Mouse (Mus musculus): ENCODE measurements around the gene Megf6.

- TF ChIP-seq CTCF (IDR thresholded peaks at IDR 0.05; ENCODE audit: low read depth, low read length) (no peak), POLR2A (IDR thresholded peaks at IDR 0.05; ENCODE audit: extremely low read depth, insufficient read depth, low read length) (no peak)
These were observed 13.0 kb downstream of the Megf6 start for GRCm38 (mm10) chr4:154183566-154183965.

Measured in liver, adult 2 months (tissue).